Mouse (Mus musculus) MEL (cell line): Measurements from ENCODE around the gene Zdhhc13. TPM values are rescaled to one million over a fixed set of nuclear protein-coding genes. Genes with fewer than 3 reads are reported as not detected.

ENCODE experiments used
- DNase-seq: peaks from one replicate; pipeline ENCODE4 v3.0.0; 2011; ENCODE audit warnings: low read depth, low spot score
- H3K27ac ChIP-seq: 2 replicates; pipeline ENCODE4 v1.5.1; 2012; ENCODE audit warnings: low read depth, mild to moderate bottlenecking, control low read depth, low read length, moderate library complexity; ENCODE audit not compliant: control insufficient read depth
- H3K27me3 ChIP-seq, 2 experiments: fragments of 150-350 bp in 1 of 2; sonication (generic) in 1 of 2; 2 replicates each; pipeline ENCODE4 v1.6.1; 2012; ENCODE audit warnings: low read length in 2 of 2, mild to moderate bottlenecking in 2 of 2, improper control_type of control experiment in 1 of 2, moderate library complexity in 1 of 2; ENCODE audit not compliant: insufficient read depth in 2 of 2, control insufficient read depth in 1 of 2
- H3K36me3 ChIP-seq, 2 experiments: 2 replicates each; pipeline ENCODE4 v1.6.1; 2012 to 2014; ENCODE audit warnings: low read length in 2 of 2, improper control_type of control experiment in 1 of 2, inconsistent platforms in 1 of 2, mild to moderate bottlenecking in 1 of 2; ENCODE audit not compliant: insufficient read depth in 2 of 2, control insufficient read depth in 1 of 2
- H3K4me1 ChIP-seq, 2 experiments: fragments of 150-350 bp in 1 of 2; sonication (generic) in 1 of 2; 2 replicates each; pipeline ENCODE4 v1.6.1; 2012; ENCODE audit warnings: low read length in 2 of 2, improper control_type of control experiment in 1 of 2, mild to moderate bottlenecking in 1 of 2; ENCODE audit not compliant: insufficient read depth in 2 of 2, control insufficient read depth in 1 of 2
- H3K4me3 ChIP-seq, 2 experiments: fragments of 150-350 bp in 1 of 2; sonication (generic) in 1 of 2; 2 replicates each; pipeline ENCODE4 v1.5.1; 2012; ENCODE audit warnings: low read depth in 2 of 2, low read length in 2 of 2, mild to moderate bottlenecking in 2 of 2, moderate library complexity in 2 of 2, control low read depth in 1 of 2, improper control_type of control experiment in 1 of 2; ENCODE audit not compliant: control insufficient read depth in 1 of 2, insufficient read depth in 1 of 2
- H3K79me2 ChIP-seq: 2 replicates; pipeline ENCODE4 v1.6.1; 2012; ENCODE audit warnings: mild to moderate bottlenecking, low read length, moderate library complexity; ENCODE audit not compliant: control insufficient read depth, poor library complexity, insufficient read depth
- H3K9ac ChIP-seq: 2 replicates; pipeline ENCODE4 v1.6.1; 2012; ENCODE audit warnings: low read depth, mild to moderate bottlenecking, control low read depth, low read length, moderate library complexity; ENCODE audit not compliant: control insufficient read depth, poor library complexity, severe bottlenecking
- H3K9me3 ChIP-seq: fragments of 150-350 bp; sonication (generic); replicated peaks from 2 replicates; pipeline ENCODE4 v1.6.1; 2012; ENCODE audit warnings: mild to moderate bottlenecking, low read length, improper control_type of control experiment, moderate library complexity; ENCODE audit not compliant: insufficient read depth
- BHLHE40 ChIP-seq: IDR thresholded peaks from 2 replicates; pipeline ENCODE4 v1.6.1; 2012; ENCODE audit warnings: low read depth, mild to moderate bottlenecking, inconsistent platforms, low read length, improper control_type of control experiment, borderline replicate concordance
- CHD1 ChIP-seq: IDR thresholded peaks from 2 replicates; pipeline ENCODE4 v1.6.1; 2012; ENCODE audit warnings: low read depth, mild to moderate bottlenecking, inconsistent platforms, low read length, improper control_type of control experiment
- E2F4 ChIP-seq: IDR thresholded peaks from 2 replicates; pipeline ENCODE4 v1.6.1; 2011; ENCODE audit warnings: low read depth, low read length, improper control_type of control experiment, borderline replicate concordance
- EP300 ChIP-seq, 2 experiments: IDR thresholded peaks; 2 replicates each; pipeline ENCODE4 v1.6.1; 2011; ENCODE audit warnings: improper control_type of control experiment in 2 of 2, low read length in 2 of 2, low read depth in 1 of 2, mild to moderate bottlenecking in 1 of 2
- ETS1 ChIP-seq: IDR thresholded peaks from 2 replicates; pipeline ENCODE4 v1.6.1; 2012; ENCODE audit warnings: low read depth, mild to moderate bottlenecking, inconsistent platforms, low read length, improper control_type of control experiment, moderate library complexity
- GABPA ChIP-seq: IDR thresholded peaks from 2 replicates; pipeline ENCODE4 v1.6.1; 2012; ENCODE audit warnings: low read depth, mild to moderate bottlenecking, inconsistent platforms, low read length, improper control_type of control experiment, moderate library complexity
- GATA1 ChIP-seq: IDR thresholded peaks from 2 replicates; pipeline ENCODE4 v1.6.1; 2011; ENCODE audit warnings: low read depth, low read length, improper control_type of control experiment
- KAT2A ChIP-seq: conservative IDR thresholded peaks from 2 replicates; pipeline ENCODE4 v1.6.1; 2012; ENCODE audit warnings: low read depth, low read length, improper control_type of control experiment, inconsistent platforms
- MAFK ChIP-seq: IDR thresholded peaks from 2 replicates; pipeline ENCODE4 v1.6.1; 2011; ENCODE audit warnings: low read depth, mild to moderate bottlenecking, low read length, improper control_type of control experiment, borderline replicate concordance
- MAX ChIP-seq: IDR thresholded peaks from 2 replicates; pipeline ENCODE4 v1.6.1; 2011; ENCODE audit warnings: low read length, improper control_type of control experiment
- MEF2A ChIP-seq: IDR thresholded peaks from 2 replicates; pipeline ENCODE4 v1.6.1; 2014; ENCODE audit warnings: low read depth, mild to moderate bottlenecking, inconsistent platforms, low read length, improper control_type of control experiment; ENCODE audit not compliant: poor library complexity, insufficient replicate concordance, severe bottlenecking; ENCODE audit errors: extremely low read depth
- MXI1 ChIP-seq: IDR thresholded peaks from 2 replicates; pipeline ENCODE4 v1.6.1; 2011; ENCODE audit warnings: mild to moderate bottlenecking, low read depth, low read length, improper control_type of control experiment
- MYB ChIP-seq: IDR thresholded peaks from 2 replicates; pipeline ENCODE4 v1.6.1; 2011; ENCODE audit warnings: mild to moderate bottlenecking, low read depth, low read length, improper control_type of control experiment
- POLR2A ChIP-seq, 2 experiments: IDR thresholded peaks; 2 replicates each; pipeline ENCODE4 v1.6.1; 2011 to 2012; ENCODE audit warnings: low read length in 2 of 2, mild to moderate bottlenecking in 2 of 2, control low read depth in 1 of 2, improper control_type of control experiment in 1 of 2, low read depth in 1 of 2, moderate library complexity in 1 of 2; ENCODE audit not compliant: control insufficient read depth in 1 of 2, insufficient read depth in 1 of 2, poor library complexity in 1 of 2
- RCOR1 ChIP-seq: IDR thresholded peaks from 2 replicates; pipeline ENCODE4 v1.6.1; 2012; ENCODE audit warnings: low read depth, mild to moderate bottlenecking, inconsistent platforms, low read length, improper control_type of control experiment
- SIN3A ChIP-seq: IDR thresholded peaks from 2 replicates; pipeline ENCODE4 v1.6.1; 2012; ENCODE audit warnings: low read length, improper control_type of control experiment, inconsistent platforms
- SMC3 ChIP-seq: IDR thresholded peaks from 2 replicates; pipeline ENCODE4 v1.6.1; 2011; ENCODE audit warnings: low read depth, low read length, improper control_type of control experiment
- TCF12 ChIP-seq: IDR thresholded peaks from 2 replicates; pipeline ENCODE4 v1.6.1; 2014; ENCODE audit warnings: low read depth, mild to moderate bottlenecking, inconsistent platforms, low read length, improper control_type of control experiment, moderate library complexity
- USF2 ChIP-seq, 2 experiments: IDR thresholded peaks; 2 replicates each; pipeline ENCODE4 v1.6.1; 2011 to 2012; ENCODE audit warnings: improper control_type of control experiment in 2 of 2, low read length in 2 of 2, borderline replicate concordance in 1 of 2, inconsistent platforms in 1 of 2, low read depth in 1 of 2, mild to moderate bottlenecking in 1 of 2; ENCODE audit not compliant: insufficient read depth in 1 of 2
- polyA plus RNA-seq, 2 experiments: library from polyadenylated mRNA; stranded (reverse) in 1 of 2; unstranded in 1 of 2; fragments of >175 nt in 1 of 2; fragments of >200 nt in 1 of 2; gene quantifications; 2 replicates each; pipeline versions ENCODE4 v1.2.1 to v1.2.4; 2012; ENCODE audit warnings: low replicate concordance in 2 of 2, low read depth in 1 of 2; ENCODE audit not compliant: insufficient read length in 2 of 2, insufficient read depth in 1 of 2, missing spikeins in 1 of 2
- total RNA-seq: library from RNA; depleted of rRNA; stranded (reverse); fragments of 300-350 nt; gene quantifications from 2 replicates; pipeline ENCODE4 v1.2.3, GENCODE M21; 2012

The Zdhhc13 gene
- total and polyA plus RNA-seq, 3 experiments = 32.8 to 46.1 TPM; not detected in 1

GRCm38 (mm10) chr7:48791412-48791811, 2.6 kb downstream of the Zdhhc13 start:
- Histone ChIP-seq H3K79me2 (peaks cover 19% of the 10 kb centered on the region), H3K9me3 (no peaks in the 10 kb centered on the region), H3K4me1 (peaks cover 13 to 16% of the 10 kb centered on the region in 2 experiments), H3K27me3 (no peaks in the 10 kb centered on the region), H3K36me3 (peaks cover 15 to 29% of the 10 kb centered on the region in 2 experiments), H3K9ac (no peak overlapping the region), H3K27ac (no peak overlapping the region), H3K4me3 (no peak overlapping the region)
- DNase-seq = peak; percentile 54
- TF ChIP-seq POLR2A (IDR thresholded peaks at IDR 0.05; ENCODE audit: control insufficient read depth in 1 of 2, insufficient read depth in 1 of 2, low read depth in 1 of 2, low read length in 2 of 2, poor library complexity in 1 of 2) (no peak), GATA1 (peak; percentile 49), SIN3A (peak; percentile 56), MYB (peak; percentile 35; the same call in 1 of the 2 replicates), EP300 (IDR thresholded peaks at IDR 0.05; ENCODE audit: low read depth in 1 of 2, low read length in 2 of 2) (peak; percentile 49 to 61), MEF2A (no peak), GABPA (no peak), TCF12 (peak; percentile 44; the same call in 1 of the 2 replicates), MXI1 (0 out of 2 replicates have a peak, but pooled peaks have one; percentile 43), MAX (0 out of 2 replicates have a peak, but pooled peaks have one; percentile 11), RCOR1 (0 out of 2 replicates have a peak, but pooled peaks have one; percentile 17)

GRCm38 (mm10) chr7:48795130-48795529, 6.3 kb downstream of the Zdhhc13 start:
- no peak overlapping the region for H3K27ac ChIP-seq
- no peak for TF ChIP-seq BHLHE40
- TF ChIP-seq MYB = no peak
- no peak for TF ChIP-seq E2F4
- TF ChIP-seq SMC3 = no peak
- TF ChIP-seq KAT2A = no peak
- TF ChIP-seq MAFK = no peak
- TF ChIP-seq MEF2A = no peak
- no peak for TF ChIP-seq USF2 (IDR thresholded peaks at IDR 0.05; ENCODE audit: borderline replicate concordance in 1 of 2, insufficient read depth in 1 of 2, low read depth in 1 of 2, low read length in 2 of 2)
- no peak for TF ChIP-seq SIN3A
- no peak for TF ChIP-seq ETS1
- no peak for TF ChIP-seq CHD1
- TF ChIP-seq POLR2A (IDR thresholded peaks at IDR 0.05; ENCODE audit: control insufficient read depth in 1 of 2, insufficient read depth in 1 of 2, low read depth in 1 of 2, low read length in 2 of 2, poor library complexity in 1 of 2) = no peak
- no peak for TF ChIP-seq EP300 (IDR thresholded peaks at IDR 0.05; ENCODE audit: low read depth in 1 of 2, low read length in 2 of 2)
- TF ChIP-seq, all 39 proteins: peak for 0
- Histone ChIP-seq H3K79me2 (peaks cover 18% of the 10 kb centered on the region), H3K27me3 (no peaks in the 10 kb centered on the region), H3K4me3 (no peak overlapping the region), H3K36me3 (peaks cover 20 to 33% of the 10 kb centered on the region in 2 experiments), H3K4me1 (peaks cover 10 to 11% of the 10 kb centered on the region in 2 experiments), H3K9me3 (no peaks in the 10 kb centered on the region), H3K9ac (no peak overlapping the region)
- no peak for DNase-seq
